Mouse (Mus musculus): ENCODE measurements around the gene Hnrnpl. TPM values are rescaled to one million over a fixed set of nuclear protein-coding genes. Genes with fewer than 3 reads are reported as not detected.

Gene Hnrnpl
- polyA plus RNA-seq, 1 experiment from 2014 or later = 144 TPM

DNA sequence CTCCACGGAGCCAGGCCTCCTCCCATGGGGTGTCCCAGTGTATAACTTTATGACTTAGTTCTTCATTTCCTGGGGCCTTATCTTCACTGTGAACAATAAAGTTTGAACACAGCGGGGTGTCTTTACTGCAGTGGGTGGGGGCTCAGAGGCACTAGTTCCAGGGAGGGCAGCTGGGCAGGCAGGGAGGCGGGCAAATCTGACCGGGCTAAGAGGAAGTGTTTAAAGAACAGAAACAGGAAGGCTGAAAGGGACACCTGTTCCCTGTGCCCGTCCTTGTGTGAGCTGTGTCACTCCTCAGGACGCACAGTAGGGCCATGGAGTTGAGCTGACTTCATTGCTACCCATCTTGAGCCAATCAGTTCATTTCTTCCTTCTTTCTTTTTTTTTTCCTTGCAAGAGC, 23.8 kb downstream of the Hnrnpl start:
- ATAC-seq = peak; percentile 69
- 27% methylated on average over 6 of the region's 6 CpGs for WGBS
- Histone ChIP-seq H3K36me3 (ENCODE audit: control insufficient read depth, insufficient read depth) (peaks cover 36% of the 10 kb centered on the region; the same call in 1 of the 2 replicates), H3K9me3 (ENCODE audit: control insufficient read depth) (no peaks in the 10 kb centered on the region), H3K4me2 (replicated peaks; ENCODE audit: low read depth) (peak overlapping the region; percentile 37), H3K4me3 (ENCODE audit: low read depth, low read length) (no peak overlapping the region), H3K4me1 (replicated peaks; ENCODE audit: control insufficient read depth, insufficient read depth, low read length) (no peaks in the 10 kb centered on the region; the same call in 1 of the 2 replicates), H3K27me3 (replicated peaks; ENCODE audit: control insufficient read depth, insufficient read depth, low read length) (no peaks in the 10 kb centered on the region), H3K9ac (ENCODE audit: low read depth, low read length) (no peak overlapping the region), H3K27ac (ENCODE audit: low read depth, low read length) (peak overlapping the region; percentile 94)
- TF ChIP-seq CTCF (IDR thresholded peaks at IDR 0.05; ENCODE audit: low read depth) = no peak

DNA sequence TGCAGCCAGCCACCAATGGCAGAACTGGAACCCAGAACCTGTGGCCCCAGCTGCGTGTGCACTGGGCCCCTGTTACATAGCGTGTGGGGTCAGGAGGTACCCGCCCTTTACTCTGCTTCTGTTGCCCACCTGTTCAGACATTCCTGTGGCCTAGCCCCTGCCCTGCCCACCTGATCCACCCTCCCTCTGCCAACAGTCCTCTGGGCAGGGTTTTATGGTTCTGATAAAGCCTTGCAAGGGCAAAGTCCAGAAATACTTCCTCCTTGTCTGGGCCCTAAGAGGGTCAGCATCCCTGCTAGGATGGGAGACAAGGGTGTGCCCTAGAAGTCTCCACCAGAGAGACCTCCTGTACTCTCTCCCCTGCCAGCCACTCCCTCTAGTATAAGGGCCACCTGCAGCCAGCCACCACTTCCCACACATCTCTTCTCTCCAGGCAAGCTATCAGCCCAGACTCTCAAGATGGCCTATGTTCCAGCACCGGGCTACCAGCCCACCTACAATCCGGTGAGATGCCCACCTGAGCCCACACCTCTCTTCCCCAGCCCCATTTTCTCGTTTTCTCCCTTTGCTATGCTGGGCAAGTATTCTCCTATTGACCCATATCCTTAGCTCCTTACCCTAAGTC, 25.5 kb downstream of the Hnrnpl start, which contains the start of gene Lgals4:
Gene Lgals4, plus strand, starts transcription at position 132 of the 625 bp plus-strand sequence.
- peaks cover 42% of the 10 kb centered on the region; the same call in 1 of the 2 replicates for H3K36me3 ChIP-seq (ENCODE audit: control insufficient read depth, insufficient read depth)
- H3K9ac ChIP-seq (ENCODE audit: low read depth, low read length) = peak within 1 kb of the TSS; percentile 85
- TF ChIP-seq CTCF (IDR thresholded peaks at IDR 0.05; ENCODE audit: low read depth) = no peak
- H3K4me1 ChIP-seq (replicated peaks; ENCODE audit: control insufficient read depth, insufficient read depth, low read length) = peaks cover 4% of the 10 kb centered on the region; the same call in 1 of the 2 replicates
- ATAC-seq = peak; percentile 76
- peak within 1 kb of the TSS; percentile 70 for H3K4me2 ChIP-seq (replicated peaks; ENCODE audit: low read depth)
- peak within 1 kb of the TSS; percentile 94 for H3K27ac ChIP-seq (ENCODE audit: low read depth, low read length)
- H3K9me3 ChIP-seq (ENCODE audit: control insufficient read depth) = no peaks in the 10 kb centered on the region
- WGBS = 42% methylated on average over 6 of the region's 6 CpGs
- no peaks in the 10 kb centered on the region for H3K27me3 ChIP-seq (replicated peaks; ENCODE audit: control insufficient read depth, insufficient read depth, low read length)
- H3K4me3 ChIP-seq (ENCODE audit: low read depth, low read length) = peak within 1 kb of the TSS; percentile 59

DNA sequence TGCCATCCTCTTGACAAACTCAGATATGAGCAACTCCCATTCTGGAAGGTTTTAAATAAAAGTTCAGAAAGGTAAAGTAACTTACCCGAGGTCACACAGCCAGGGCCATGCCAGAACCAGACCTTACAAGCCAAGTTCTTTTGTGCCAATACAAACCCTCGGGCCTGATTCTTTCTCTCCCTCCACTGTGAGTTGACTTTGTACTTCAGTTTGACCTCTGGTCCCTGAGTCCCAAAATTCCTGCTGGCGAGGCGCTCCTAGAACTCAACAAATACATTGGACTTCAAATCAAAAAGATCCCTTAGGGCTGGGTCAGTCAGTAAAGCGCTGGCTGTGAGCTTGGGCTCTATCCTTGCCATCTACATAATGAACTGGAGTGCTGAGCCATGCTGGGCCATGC, 28.6 kb downstream of the Hnrnpl start:
- peak overlapping the region; percentile 59 for H3K4me3 ChIP-seq (ENCODE audit: low read depth, low read length)
- WGBS = 44% methylated on average over 5 of the region's 5 CpGs
- 0 out of 2 replicates have a peak, but pooled peaks cover 8% of the 10 kb centered on the region for H3K4me1 ChIP-seq (replicated peaks; ENCODE audit: control insufficient read depth, insufficient read depth, low read length)
- 0 out of 2 replicates have a peak overlapping the region, but pooled peaks have one; percentile 13 for H3K9ac ChIP-seq (ENCODE audit: low read depth, low read length)
- TF ChIP-seq CTCF (IDR thresholded peaks at IDR 0.05; ENCODE audit: low read depth) = no peak
- no peaks in the 10 kb centered on the region for H3K27me3 ChIP-seq (replicated peaks; ENCODE audit: control insufficient read depth, insufficient read depth, low read length)
- H3K4me2 ChIP-seq (replicated peaks; ENCODE audit: low read depth) = peak overlapping the region; percentile 70
- H3K36me3 ChIP-seq (ENCODE audit: control insufficient read depth, insufficient read depth) = peaks cover 36% of the 10 kb centered on the region
- H3K27ac ChIP-seq (ENCODE audit: low read depth, low read length) = peak overlapping the region; percentile 94
- H3K9me3 ChIP-seq (ENCODE audit: control insufficient read depth) = no peaks in the 10 kb centered on the region
- no peak for ATAC-seq

DNA sequence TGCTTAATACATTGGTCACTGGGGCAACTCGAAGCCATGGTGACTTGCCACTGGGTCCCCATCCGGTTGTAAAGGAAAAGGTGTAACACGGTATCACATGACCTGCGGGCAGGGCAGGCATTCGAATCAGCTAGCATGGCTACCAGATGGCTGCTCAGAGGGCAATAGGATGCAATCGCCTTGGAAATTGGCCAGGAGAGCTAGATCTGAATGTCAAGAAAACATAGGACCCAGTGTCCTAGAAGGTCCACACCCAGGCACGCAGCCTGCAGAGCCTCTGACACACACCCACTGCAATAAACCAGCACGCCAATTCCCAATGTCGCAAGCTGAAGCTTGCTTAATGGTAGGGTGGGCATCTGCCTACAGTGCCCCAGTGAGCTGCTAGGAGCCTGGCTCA, 30.0 kb downstream of the Hnrnpl start:
- ATAC-seq = peak; percentile 76
- no peak for TF ChIP-seq CTCF (IDR thresholded peaks at IDR 0.05; ENCODE audit: low read depth)
- Histone ChIP-seq H3K36me3 (ENCODE audit: control insufficient read depth, insufficient read depth) (peaks cover 36% of the 10 kb centered on the region), H3K9me3 (ENCODE audit: control insufficient read depth) (no peaks in the 10 kb centered on the region), H3K27me3 (replicated peaks; ENCODE audit: control insufficient read depth, insufficient read depth, low read length) (no peaks in the 10 kb centered on the region), H3K27ac (ENCODE audit: low read depth, low read length) (peak overlapping the region; percentile 94), H3K4me2 (replicated peaks; ENCODE audit: low read depth) (peak overlapping the region; percentile 70), H3K4me1 (replicated peaks; ENCODE audit: control insufficient read depth, insufficient read depth, low read length) (0 out of 2 replicates have a peak, but pooled peaks cover 8% of the 10 kb centered on the region), H3K4me3 (ENCODE audit: low read depth, low read length) (no peak overlapping the region), H3K9ac (ENCODE audit: low read depth, low read length) (no peak overlapping the region)
- WGBS = 32% methylated on average over 9 of the region's 9 CpGs

DNA sequence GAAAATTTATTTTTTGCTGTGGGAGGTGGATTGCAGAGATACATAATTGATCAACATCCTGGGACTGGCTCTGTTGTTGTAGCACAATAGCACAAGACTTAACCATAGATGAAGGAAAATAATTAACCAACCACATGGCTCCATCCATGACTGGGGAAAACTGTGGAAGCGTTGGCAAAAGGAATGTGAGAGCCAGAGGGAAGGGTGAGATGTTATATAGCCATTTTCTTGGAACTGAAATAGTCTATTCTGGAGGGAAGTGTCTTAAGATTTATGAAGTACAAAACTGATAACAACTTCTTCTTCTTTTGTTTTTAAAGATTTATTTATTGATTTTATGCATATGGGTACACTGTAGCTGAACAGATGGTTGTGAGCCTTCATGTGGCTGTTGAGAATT, 38.9 kb downstream of the Hnrnpl start:
- no peaks in the 10 kb centered on the region for H3K9me3 ChIP-seq (ENCODE audit: control insufficient read depth)
- H3K4me3 ChIP-seq (ENCODE audit: low read depth, low read length) = no peak overlapping the region
- H3K27me3 ChIP-seq (replicated peaks; ENCODE audit: control insufficient read depth, insufficient read depth, low read length) = no peaks in the 10 kb centered on the region
- no peak overlapping the region for H3K27ac ChIP-seq (ENCODE audit: low read depth, low read length)
- no peak overlapping the region for H3K4me2 ChIP-seq (replicated peaks; ENCODE audit: low read depth)
- no peak overlapping the region for H3K9ac ChIP-seq (ENCODE audit: low read depth, low read length)
- no peaks in the 10 kb centered on the region for H3K36me3 ChIP-seq (ENCODE audit: control insufficient read depth, insufficient read depth)
- H3K4me1 ChIP-seq (replicated peaks; ENCODE audit: control insufficient read depth, insufficient read depth, low read length) = no peaks in the 10 kb centered on the region; the same call in none of the 2 replicates
- TF ChIP-seq CTCF (IDR thresholded peaks at IDR 0.05; ENCODE audit: low read depth) = no peak
- 65% methylated on average over 1 of the region's 1 CpGs for WGBS
- no peak for ATAC-seq

DNA sequence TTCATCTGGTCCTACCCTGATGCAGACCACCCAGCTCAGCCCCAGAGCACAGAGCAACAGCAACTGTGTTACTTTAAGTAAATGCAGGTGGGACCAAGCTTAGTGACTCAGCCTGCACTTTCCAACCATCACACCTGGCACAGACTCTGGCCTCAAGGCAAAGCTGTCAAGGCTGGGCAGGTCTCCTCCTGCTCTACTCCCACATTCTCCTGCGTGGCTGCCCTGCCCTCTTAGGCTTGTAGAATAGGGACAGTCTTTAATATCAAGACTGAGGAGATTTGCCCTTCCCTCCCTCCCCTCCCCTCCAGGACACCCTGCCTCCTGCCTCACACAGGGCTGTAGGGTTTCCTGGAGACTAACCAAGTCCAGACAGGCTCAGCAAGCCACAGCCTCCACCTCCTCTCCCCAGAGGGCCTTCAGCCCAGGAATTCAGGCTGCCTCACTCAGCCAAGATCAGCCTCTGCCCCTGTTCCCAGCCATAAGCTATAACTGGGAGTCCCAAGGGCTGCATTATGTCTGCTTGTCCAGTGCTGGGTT, 41.4 kb downstream of the Hnrnpl start:
- Histone ChIP-seq H3K9me3 (ENCODE audit: control insufficient read depth) (no peaks in the 10 kb centered on the region), H3K4me2 (replicated peaks; ENCODE audit: low read depth) (no peak overlapping the region), H3K27ac (ENCODE audit: low read depth, low read length) (no peak overlapping the region), H3K4me3 (ENCODE audit: low read depth, low read length) (no peak overlapping the region), H3K27me3 (replicated peaks; ENCODE audit: control insufficient read depth, insufficient read depth, low read length) (no peaks in the 10 kb centered on the region), H3K36me3 (ENCODE audit: control insufficient read depth, insufficient read depth) (no peaks in the 10 kb centered on the region), H3K4me1 (replicated peaks; ENCODE audit: control insufficient read depth, insufficient read depth, low read length) (no peaks in the 10 kb centered on the region; the same call in none of the 2 replicates), H3K9ac (ENCODE audit: low read depth, low read length) (no peak overlapping the region; the same call in 1 of the 2 replicates)
- WGBS = 10% methylated on average over 1 of the region's 1 CpGs
- TF ChIP-seq CTCF (IDR thresholded peaks at IDR 0.05; ENCODE audit: low read depth) = no peak
- peak; percentile 59 for ATAC-seq

Measured in intestine, postnatal 0 days (tissue).